Mouse (Mus musculus) spleen, adult 2 months (tissue): ENCODE results near the gene Srcap.

Experiments
- CTCF ChIP-seq: fragments of 200-500 bp; IDR thresholded peaks from 2 replicates; pipeline ENCODE4 v1.5.1; 2011; ENCODE audit warnings: mild to moderate bottlenecking, inconsistent platforms; ENCODE audit not compliant: insufficient read depth, insufficient read length, insufficient replicate concordance; ENCODE audit errors: extremely low read depth
- POLR2A ChIP-seq: fragments of 200-500 bp; IDR thresholded peaks from 2 replicates; pipeline ENCODE4 v1.6.1; 2011; ENCODE audit warnings: low read depth, low read length, inconsistent platforms

GRCm38 (mm10) chr7:127564381-127565150 lies 52.8 kb downstream of the Srcap start:
- no peak for TF ChIP-seq POLR2A
- TF ChIP-seq CTCF = no peak
